Mouse (Mus musculus) ES-Bruce4 (cell line): ENCODE data around the gene Plekhg6.

Experiments
- CTCF ChIP-seq: IDR thresholded peaks from one replicate; pipeline ENCODE4 v1.8.1; 2011; ENCODE audit warnings: low read depth, low read length
- EP300 ChIP-seq: IDR thresholded peaks from 2 replicates; pipeline ENCODE4 v1.6.1; 2011; ENCODE audit warnings: low read depth, low read length; ENCODE audit not compliant: insufficient read depth
- POLR2A ChIP-seq: IDR thresholded peaks from one replicate; pipeline ENCODE4 v1.8.1; 2011; ENCODE audit warnings: low read length; ENCODE audit not compliant: insufficient read depth

DNA sequence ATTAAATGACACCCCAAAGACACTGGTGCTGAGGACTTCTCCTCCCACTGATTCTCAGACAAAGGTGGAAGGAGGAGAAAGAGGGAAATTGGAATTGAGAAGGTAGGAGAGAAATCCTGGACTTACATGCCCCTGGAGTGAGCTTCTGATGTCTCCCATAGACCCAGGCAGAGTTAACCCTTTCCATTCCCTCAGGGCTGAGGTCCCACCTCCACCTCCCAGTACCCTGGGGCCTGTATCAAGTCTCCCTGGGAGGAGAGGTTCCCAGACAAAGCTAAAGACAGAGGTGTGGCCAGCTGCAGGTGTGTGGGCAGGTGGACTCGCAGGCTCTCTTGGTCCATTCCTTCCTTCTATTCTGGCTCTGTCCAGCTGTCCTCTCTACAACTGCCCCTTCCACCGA, 1.4 kb upstream of the Plekhg6 start:
- TF ChIP-seq EP300 (no peak), POLR2A (no peak), CTCF (no peak)
